Mouse (Mus musculus): ENCODE measurements around the gene Fan1. TPM values are rescaled to one million over a fixed set of nuclear protein-coding genes. Genes with fewer than 3 reads are reported as not detected.

Fan1 gene
- polyA plus RNA-seq, 1 experiment from 2014 or later: 5.0 TPM

GRCm38 (mm10) chr7:64371940-64372878 is 1.7 kb downstream of the Fan1 start:
- Histone ChIP-seq H3K4me3 (replicated peaks; ENCODE audit: low read depth, low read length) (no peak overlapping the region), H3K36me3 (ENCODE audit: control insufficient read depth, insufficient read depth, low read length) (peaks cover 34% of the 10 kb centered on the region), H3K27me3 (ENCODE audit: control insufficient read depth, insufficient read depth, low read length) (no peaks in the 10 kb centered on the region), H3K27ac (replicated peaks; ENCODE audit: low read depth, low read length) (no peak overlapping the region), H3K9ac (replicated peaks; ENCODE audit: low read length) (no peak overlapping the region), H3K9me3 (ENCODE audit: control insufficient read depth, low read length) (no peaks in the 10 kb centered on the region), H3K4me2 (ENCODE audit: low read length) (no peak overlapping the region), H3K4me1 (ENCODE audit: control insufficient read depth, insufficient read depth, low read length) (peaks cover 5% of the 10 kb centered on the region)
- DNase-seq (no peak), ATAC-seq (ENCODE audit: low FRiP score, low TSS enrichment) (no peak)
- WGBS: 90% methylated on average over 23 of the region's 23 CpGs

- H3K4me1 ChIP-seq (ENCODE audit: control insufficient read depth, insufficient read depth, low read length): peaks cover 5% of the 10 kb centered on the region
- H3K9ac ChIP-seq (replicated peaks; ENCODE audit: low read length): no peak overlapping the region
- peaks cover 40% of the 10 kb centered on the region for H3K36me3 ChIP-seq (ENCODE audit: control insufficient read depth, insufficient read depth, low read length)
- no peak overlapping the region for H3K4me3 ChIP-seq (replicated peaks; ENCODE audit: low read depth, low read length)
- H3K4me2 ChIP-seq (ENCODE audit: low read length): no peak overlapping the region
- no peak for DNase-seq
- no peak overlapping the region for H3K27ac ChIP-seq (replicated peaks; ENCODE audit: low read depth, low read length)
- no peaks in the 10 kb centered on the region for H3K9me3 ChIP-seq (ENCODE audit: control insufficient read depth, low read length)
- 90% methylated on average over 6 of the region's 6 CpGs for WGBS
- no peak for ATAC-seq (ENCODE audit: low FRiP score, low TSS enrichment)
- no peaks in the 10 kb centered on the region for H3K27me3 ChIP-seq (ENCODE audit: control insufficient read depth, insufficient read depth, low read length)
Measured at GRCm38 (mm10) chr7:64369841-64370240, 4.1 kb downstream of the Fan1 start.

GRCm38 (mm10) chr7:64365863-64366262 is 8.0 kb downstream of the Fan1 start:
- no peaks in the 10 kb centered on the region for H3K27me3 ChIP-seq (ENCODE audit: control insufficient read depth, insufficient read depth, low read length)
- no peak overlapping the region for H3K4me3 ChIP-seq (replicated peaks; ENCODE audit: low read depth, low read length)
- 91% methylated on average over 5 of the region's 5 CpGs for WGBS
- no peaks in the 10 kb centered on the region for H3K4me1 ChIP-seq (ENCODE audit: control insufficient read depth, insufficient read depth, low read length)
- DNase-seq: no peak
- peaks cover 75% of the 10 kb centered on the region for H3K36me3 ChIP-seq (ENCODE audit: control insufficient read depth, insufficient read depth, low read length)
- H3K4me2 ChIP-seq (ENCODE audit: low read length): no peak overlapping the region
- no peak for ATAC-seq (ENCODE audit: low FRiP score, low TSS enrichment)
- no peak overlapping the region for H3K27ac ChIP-seq (replicated peaks; ENCODE audit: low read depth, low read length)
- H3K9me3 ChIP-seq (ENCODE audit: control insufficient read depth, low read length): no peaks in the 10 kb centered on the region
- no peak overlapping the region for H3K9ac ChIP-seq (replicated peaks; ENCODE audit: low read length)

- Histone ChIP-seq H3K9ac (replicated peaks; ENCODE audit: low read length) (no peak overlapping the region), H3K4me2 (ENCODE audit: low read length) (no peak overlapping the region), H3K4me3 (replicated peaks; ENCODE audit: low read depth, low read length) (no peak overlapping the region), H3K27ac (replicated peaks; ENCODE audit: low read depth, low read length) (no peak overlapping the region), H3K4me1 (ENCODE audit: control insufficient read depth, insufficient read depth, low read length) (no peaks in the 10 kb centered on the region), H3K36me3 (ENCODE audit: control insufficient read depth, insufficient read depth, low read length) (peaks cover 63% of the 10 kb centered on the region), H3K9me3 (ENCODE audit: control insufficient read depth, low read length) (no peaks in the 10 kb centered on the region), H3K27me3 (ENCODE audit: control insufficient read depth, insufficient read depth, low read length) (no peaks in the 10 kb centered on the region)
- ATAC-seq (ENCODE audit: low FRiP score, low TSS enrichment) (no peak), DNase-seq (no peak)
- 80% methylated on average over 3 of the region's 3 CpGs for WGBS
Measured at GRCm38 (mm10) chr7:64360586-64360945, 13.3 kb downstream of the Fan1 start.

GRCm38 (mm10) chr7:64359943-64360585 is 13.8 kb downstream of the Fan1 start:
- DNase-seq: no peak
- Histone ChIP-seq H3K27me3 (ENCODE audit: control insufficient read depth, insufficient read depth, low read length) (no peaks in the 10 kb centered on the region), H3K36me3 (ENCODE audit: control insufficient read depth, insufficient read depth, low read length) (peaks cover 58% of the 10 kb centered on the region), H3K9ac (replicated peaks; ENCODE audit: low read length) (no peak overlapping the region), H3K27ac (replicated peaks; ENCODE audit: low read depth, low read length) (no peak overlapping the region), H3K4me1 (ENCODE audit: control insufficient read depth, insufficient read depth, low read length) (no peaks in the 10 kb centered on the region), H3K4me2 (ENCODE audit: low read length) (no peak overlapping the region), H3K9me3 (ENCODE audit: control insufficient read depth, low read length) (no peaks in the 10 kb centered on the region), H3K4me3 (replicated peaks; ENCODE audit: low read depth, low read length) (no peak overlapping the region)
- 91% methylated on average over 20 of the region's 20 CpGs for WGBS
- ATAC-seq (ENCODE audit: low FRiP score, low TSS enrichment): no peak

- H3K9ac ChIP-seq (replicated peaks; ENCODE audit: low read length): no peak overlapping the region
- 86% methylated on average over 6 of the region's 6 CpGs for WGBS
- DNase-seq (no peak), ATAC-seq (ENCODE audit: low FRiP score, low TSS enrichment) (no peak)
- no peaks in the 10 kb centered on the region for H3K4me1 ChIP-seq (ENCODE audit: control insufficient read depth, insufficient read depth, low read length)
- H3K36me3 ChIP-seq (ENCODE audit: control insufficient read depth, insufficient read depth, low read length): peaks cover 44% of the 10 kb centered on the region
- no peak overlapping the region for H3K27ac ChIP-seq (replicated peaks; ENCODE audit: low read depth, low read length)
- H3K4me2 ChIP-seq (ENCODE audit: low read length): no peak overlapping the region
- H3K4me3 ChIP-seq (replicated peaks; ENCODE audit: low read depth, low read length): no peak overlapping the region
- no peaks in the 10 kb centered on the region for H3K27me3 ChIP-seq (ENCODE audit: control insufficient read depth, insufficient read depth, low read length)
- H3K9me3 ChIP-seq (ENCODE audit: control insufficient read depth, low read length): no peaks in the 10 kb centered on the region
Measured at GRCm38 (mm10) chr7:64358666-64359065, 15.2 kb downstream of the Fan1 start.

- DNase-seq (no peak), ATAC-seq (ENCODE audit: low FRiP score, low TSS enrichment) (no peak)
- Histone ChIP-seq H3K4me3 (replicated peaks; ENCODE audit: low read depth, low read length) (no peak overlapping the region), H3K27me3 (ENCODE audit: control insufficient read depth, insufficient read depth, low read length) (no peaks in the 10 kb centered on the region), H3K4me1 (ENCODE audit: control insufficient read depth, insufficient read depth, low read length) (no peaks in the 10 kb centered on the region), H3K27ac (replicated peaks; ENCODE audit: low read depth, low read length) (no peak overlapping the region), H3K9ac (replicated peaks; ENCODE audit: low read length) (no peak overlapping the region), H3K9me3 (ENCODE audit: control insufficient read depth, low read length) (no peaks in the 10 kb centered on the region), H3K4me2 (ENCODE audit: low read length) (no peak overlapping the region), H3K36me3 (ENCODE audit: control insufficient read depth, insufficient read depth, low read length) (peaks cover 39% of the 10 kb centered on the region)
- 88% methylated on average over 9 of the region's 9 CpGs for WGBS
Measured at GRCm38 (mm10) chr7:64357405-64357804, 16.5 kb downstream of the Fan1 start.

- H3K4me2 ChIP-seq (ENCODE audit: low read length): no peak overlapping the region
- ATAC-seq (ENCODE audit: low FRiP score, low TSS enrichment): no peak
- WGBS: 88% methylated on average over 5 of the region's 5 CpGs
- H3K36me3 ChIP-seq (ENCODE audit: control insufficient read depth, insufficient read depth, low read length): peaks cover 33% of the 10 kb centered on the region
- no peaks in the 10 kb centered on the region for H3K27me3 ChIP-seq (ENCODE audit: control insufficient read depth, insufficient read depth, low read length)
- H3K9me3 ChIP-seq (ENCODE audit: control insufficient read depth, low read length): no peaks in the 10 kb centered on the region
- H3K9ac ChIP-seq (replicated peaks; ENCODE audit: low read length): no peak overlapping the region
- no peaks in the 10 kb centered on the region for H3K4me1 ChIP-seq (ENCODE audit: control insufficient read depth, insufficient read depth, low read length)
- no peak overlapping the region for H3K27ac ChIP-seq (replicated peaks; ENCODE audit: low read depth, low read length)
- H3K4me3 ChIP-seq (replicated peaks; ENCODE audit: low read depth, low read length): no peak overlapping the region
- DNase-seq: no peak
Measured at GRCm38 (mm10) chr7:64356661-64357060, 17.2 kb downstream of the Fan1 start.

GRCm38 (mm10) chr7:64354206-64354605 is 19.7 kb downstream of the Fan1 start:
- Histone ChIP-seq H3K36me3 (ENCODE audit: control insufficient read depth, insufficient read depth, low read length) (peaks cover 31% of the 10 kb centered on the region), H3K4me3 (replicated peaks; ENCODE audit: low read depth, low read length) (no peak overlapping the region), H3K4me2 (ENCODE audit: low read length) (no peak overlapping the region), H3K9me3 (ENCODE audit: control insufficient read depth, low read length) (no peaks in the 10 kb centered on the region), H3K27ac (replicated peaks; ENCODE audit: low read depth, low read length) (no peak overlapping the region), H3K9ac (replicated peaks; ENCODE audit: low read length) (no peak overlapping the region), H3K27me3 (ENCODE audit: control insufficient read depth, insufficient read depth, low read length) (no peaks in the 10 kb centered on the region), H3K4me1 (ENCODE audit: control insufficient read depth, insufficient read depth, low read length) (no peaks in the 10 kb centered on the region)
- ATAC-seq (ENCODE audit: low FRiP score, low TSS enrichment): no peak
- WGBS: 11% methylated on average over 14 of the region's 14 CpGs
- peak; percentile 24 for DNase-seq

Measured in midbrain, embryonic 14.5 days (tissue).